In the genomic region with DNA sequence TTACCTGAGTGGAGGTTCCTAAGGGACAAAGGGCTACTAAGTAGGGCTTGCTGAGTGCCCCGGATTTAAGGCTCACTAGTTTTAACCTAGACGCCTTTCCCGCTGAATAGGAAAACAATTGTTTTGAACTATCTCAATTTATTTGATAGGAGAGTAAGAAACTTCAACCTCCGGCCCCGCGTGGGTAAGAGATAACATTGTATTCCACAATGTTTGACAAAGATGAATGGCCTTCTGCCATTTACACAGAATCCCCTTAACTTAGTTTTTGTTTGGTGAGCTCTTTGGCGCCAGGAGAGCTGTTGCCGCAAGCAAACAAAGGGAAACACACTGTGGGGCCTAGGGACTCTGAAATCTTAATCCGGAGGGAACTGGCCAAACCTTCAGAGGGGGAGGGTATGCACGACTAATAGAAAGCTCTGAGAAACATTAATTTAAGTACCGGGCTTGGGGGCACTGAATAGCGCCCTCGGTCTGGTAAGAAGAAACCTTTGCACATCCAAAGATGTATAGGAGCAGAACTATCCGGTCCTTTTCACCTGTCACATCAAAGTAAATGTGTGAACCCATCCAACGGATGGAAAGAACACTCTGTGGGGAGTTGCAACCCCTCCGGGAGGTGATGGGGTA, we compare ENCODE assay signal across 8 mouse cellular contexts. TPM values are rescaled to one million over a fixed set of nuclear protein-coding genes. Genes with fewer than 3 reads are reported as not detected.
A peak's percentile ranks its signal among the peaks of the same experiment; 100 is the strongest.
DNase-seq lines count a peak whose midpoint lies in the region; ATAC-seq and TF ChIP-seq lines count a peak whose summit lies in the region.

No protein-coding gene starts in this region.

- 21% methylated on average over 16 of the region's 16 CpGs for WGBS in cerebellum, adult 2 months
- 8% methylated on average over 16 of the region's 16 CpGs for WGBS in limb, embryonic 13.5 days
- WGBS in stomach, embryonic 14.5 days: 11% methylated on average over 16 of the region's 16 CpGs

- peak overlapping the region; percentile 78 for H3K9ac ChIP-seq in limb, embryonic 13.5 days
- H3K9ac ChIP-seq in stomach, embryonic 14.5 days (replicated peaks; ENCODE audit: low read depth, low read length): no peak overlapping the region

- DNase-seq in cerebellum, adult 2 months: no peak
- DNase-seq in cerebellum, postnatal 36 days: no peak
- peak; percentile 57 for DNase-seq in retina, embryonic 14.5 days (ENCODE audit: low spot score)
- DNase-seq in retina, postnatal 1 day: no peak
- DNase-seq in cerebellum, postnatal 10 days: no peak
- no peak for DNase-seq in kidney, adult 18-20 months

- peak overlapping the region; percentile 94 for H3K4me2 ChIP-seq in limb, embryonic 13.5 days (replicated peaks)
- H3K4me2 ChIP-seq in stomach, embryonic 14.5 days (replicated peaks; ENCODE audit: low read depth, low read length): peak overlapping the region; percentile 87

- H3K36me3 ChIP-seq in limb, embryonic 13.5 days: no peaks in the 10 kb centered on the region
- H3K36me3 ChIP-seq in stomach, embryonic 14.5 days (ENCODE audit: control insufficient read depth, insufficient read depth, low read length): no peaks in the 10 kb centered on the region

- H3K27ac ChIP-seq in cerebellum, adult 2 months (ENCODE audit: insufficient read depth, low read length): peak overlapping the region; percentile 50
- H3K27ac ChIP-seq in limb, embryonic 13.5 days: no peak overlapping the region
- H3K27ac ChIP-seq in stomach, embryonic 14.5 days (ENCODE audit: low read length): no peak overlapping the region

- TF ChIP-seq POLR2A in cerebellum, adult 2 months (IDR thresholded peaks at IDR 0.05; ENCODE audit: borderline replicate concordance, insufficient read depth, low read length): no peak

- H3K4me3 ChIP-seq in cerebellum, adult 2 months (replicated peaks; ENCODE audit: insufficient read depth, low read depth, low read length): peak overlapping the region; percentile 84
- H3K4me3 ChIP-seq in limb, embryonic 13.5 days: peak overlapping the region; percentile 70
- H3K4me3 ChIP-seq in stomach, embryonic 14.5 days (ENCODE audit: low read depth, low read length): peak overlapping the region; percentile 76

- TF ChIP-seq CTCF in cerebellum, adult 2 months (IDR thresholded peaks at IDR 0.05; ENCODE audit: borderline replicate concordance, insufficient read depth, low read depth, low read length): no peak

- H3K4me1 ChIP-seq in cerebellum, adult 2 months (ENCODE audit: control insufficient read depth, insufficient read depth, low read length): peaks cover 5% of the 10 kb centered on the region; the same call in 1 of the 2 replicates
- peaks cover 24% of the 10 kb centered on the region for H3K4me1 ChIP-seq in limb, embryonic 13.5 days
- no peaks in the 10 kb centered on the region for H3K4me1 ChIP-seq in stomach, embryonic 14.5 days (ENCODE audit: control insufficient read depth, insufficient read depth, low read length)

- peak; percentile 3; the same call in 1 of the 2 replicates for ATAC-seq in limb, embryonic 13.5 days (ENCODE audit: low FRiP score, low read depth)
- ATAC-seq in stomach, embryonic 14.5 days (ENCODE audit: insufficient number of reproducible peaks, insufficient read depth, low FRiP score, low read depth): no peak

- no peaks in the 10 kb centered on the region for H3K27me3 ChIP-seq in cerebellum, adult 2 months (ENCODE audit: control insufficient read depth, insufficient read depth, low read length)
- peaks cover 4% of the 10 kb centered on the region; the same call in 1 of the 2 replicates for H3K27me3 ChIP-seq in limb, embryonic 13.5 days
- H3K27me3 ChIP-seq in stomach, embryonic 14.5 days (ENCODE audit: control insufficient read depth, insufficient read depth, low read length): 0 out of 2 replicates have a peak, but pooled peaks cover 2% of the 10 kb centered on the region

- H3K9me3 ChIP-seq in limb, embryonic 13.5 days: no peaks in the 10 kb centered on the region
- H3K9me3 ChIP-seq in stomach, embryonic 14.5 days (ENCODE audit: control insufficient read depth, low read depth, low read length): no peaks in the 10 kb centered on the region

RNA-seq across cellular contexts. Expression of gene Gm17509, which starts 0.9 kb away (rescaled TPM):
- 1.6 and 1.8 TPM in 2 replicates for polyA plus RNA-seq in cerebellum, adult 2 months (2012; rRNA removed)
- 0.11 and 0.29 TPM in 2 replicates for polyA plus RNA-seq in limb, embryonic 13.5 days (2015; fragmentation: Nextera tagmentation; extraction: Ambion mirVana)
- polyA plus RNA-seq in stomach, embryonic 14.5 days (2014; fragmentation: Nextera tagmentation; extraction: Ambion mirVana): 0.22 TPM in 1 of 2 replicates, not detected in the other

RNA-seq across cellular contexts. Expression of gene Emb, which starts 11.7 kb away (rescaled TPM):
- 34.7 and 35.7 TPM in 2 replicates for polyA plus RNA-seq in cerebellum, adult 2 months (2012; rRNA removed)
- 16.9 and 19.9 TPM in 2 replicates for polyA plus RNA-seq in limb, embryonic 13.5 days (2015; fragmentation: Nextera tagmentation; extraction: Ambion mirVana)
- 17.6 and 21.9 TPM in 2 replicates for polyA plus RNA-seq in stomach, embryonic 14.5 days (2014; fragmentation: Nextera tagmentation; extraction: Ambion mirVana)
